Mouse (Mus musculus) embryonic facial prominence, embryonic 14.5 days (tissue): ENCODE results near the gene Bckdk. TPM values are rescaled to one million over a fixed set of nuclear protein-coding genes. Genes with fewer than 3 reads are reported as not detected.

Experiments
- ATAC-seq: fragments of 200-750 bp; cut with Nextera tagmentation; 2 replicates; pipeline ENCODE4 v1.8.0; 2017; ENCODE audit warnings: low read depth, moderate number of reproducible peaks, moderate TSS enrichment
- DNase-seq: peaks from one replicate; pipeline ENCODE4 v3.0.0-alpha.2; 2015; ENCODE audit warnings: low spot score
- H3K27ac ChIP-seq: fragments of 300-500 bp; sonication (generic); replicated peaks from 2 replicates; pipeline ENCODE4 v1.5.1; 2014; ENCODE audit warnings: low read depth, mild to moderate bottlenecking, low read length, moderate library complexity
- H3K27me3 ChIP-seq: fragments of 300-500 bp; sonication (generic); replicated peaks from 2 replicates; pipeline ENCODE4 v1.6.1; 2014; ENCODE audit warnings: low read length; ENCODE audit not compliant: control insufficient read depth, insufficient read depth
- H3K36me3 ChIP-seq: fragments of 300-500 bp; sonication (generic); 2 replicates; pipeline ENCODE4 v1.6.1; 2014; ENCODE audit warnings: low read length, mixed read lengths; ENCODE audit not compliant: control insufficient read depth, insufficient read depth
- H3K4me1 ChIP-seq: fragments of 300-500 bp; sonication (generic); 2 replicates; pipeline ENCODE4 v1.6.1; 2014; ENCODE audit warnings: antibody characterized with exemption, low read length; ENCODE audit not compliant: control insufficient read depth, insufficient read depth
- H3K4me2 ChIP-seq: fragments of 300-500 bp; sonication (generic); 2 replicates; pipeline ENCODE4 v1.6.1; 2014; ENCODE audit warnings: low read depth, mild to moderate bottlenecking, low read length, moderate library complexity, mixed read lengths
- H3K4me3 ChIP-seq: fragments of 300-500 bp; sonication (generic); 2 replicates; pipeline ENCODE4 v1.5.1; 2014; ENCODE audit warnings: low read depth, mild to moderate bottlenecking, low read length
- H3K9ac ChIP-seq: fragments of 300-500 bp; sonication (generic); 2 replicates; pipeline ENCODE4 v1.6.1; 2014; ENCODE audit warnings: low read depth, mild to moderate bottlenecking, low read length, moderate library complexity, mixed read lengths
- H3K9me3 ChIP-seq: fragments of 300-500 bp; sonication (generic); 2 replicates; pipeline ENCODE4 v1.6.1; 2016; ENCODE audit warnings: low read length; ENCODE audit not compliant: control insufficient read depth
- WGBS: fragments of 180-500 bp; shearing (Covaris S2); extraction: QIAGEN DNeasy Blood & Tissue Kit; methylation state at CpG from one replicate; pipeline ENCODE4 v1.1.7; 2014; 5-methylcytosine and 5-hydroxymethylcytosine counted together
- polyA plus RNA-seq: library from polyadenylated mRNA; unstranded; fragments of >200 nt; fragmentation: Nextera tagmentation; extraction: Ambion mirVana; gene quantifications from 2 replicates; pipeline ENCODE4 v1.2.1, GENCODE M21; 2014

Gene Bckdk
- polyA plus RNA-seq, 1 experiment from 2014 or later, result 121 TPM

GRCm38 (mm10) chr7:127876041-127876466 lies 27.8 kb upstream of the Bckdk start, which contains the start of gene Zfp646:
Zfp646 (plus strand) TSS chr7:127876221.
- WGBS, result 0% methylated on average over 21 of the region's 41 CpGs
- Histone ChIP-seq H3K36me3 (peaks cover 49% of the 10 kb centered on the region), H3K4me1 (peaks cover 15% of the 10 kb centered on the region), H3K9me3 (no peaks in the 10 kb centered on the region), H3K9ac (peak within 1 kb of the TSS; percentile 97), H3K27ac (peak within 1 kb of the TSS; percentile 99), H3K4me3 (peak within 1 kb of the TSS; percentile 98), H3K4me2 (peak within 1 kb of the TSS; percentile 90), H3K27me3 (no peaks in the 10 kb centered on the region)
- ATAC-seq, result peak; percentile 93
- peak; percentile 95 for DNase-seq

- H3K36me3 ChIP-seq, result peaks cover 51% of the 10 kb centered on the region
- peak; percentile 67 for ATAC-seq
- no peaks in the 10 kb centered on the region for H3K9me3 ChIP-seq
- H3K27ac ChIP-seq, result peak within 1 kb of the TSS; percentile 99
- WGBS, result under 1% methylated on average over 56 of the region's 60 CpGs
- H3K4me2 ChIP-seq, result peak within 1 kb of the TSS; percentile 90
- H3K27me3 ChIP-seq, result no peaks in the 10 kb centered on the region
- DNase-seq, result peak; percentile 98
- H3K4me1 ChIP-seq, result peaks cover 15% of the 10 kb centered on the region
- H3K9ac ChIP-seq, result peak within 1 kb of the TSS; percentile 97
- peak within 1 kb of the TSS; percentile 98 for H3K4me3 ChIP-seq
Observed at GRCm38 (mm10) chr7:127876467-127877348, 27.2 kb upstream of the Bckdk start, which contains the start of gene Zfp668. Zfp668 (minus strand) TSS chr7:127876828.

GRCm38 (mm10) chr7:127879301-127879700 lies 24.6 kb upstream of the Bckdk start:
- H3K4me1 ChIP-seq, result peaks cover 11% of the 10 kb centered on the region
- no peak overlapping the region for H3K4me3 ChIP-seq
- 95% methylated on average over 9 of the region's 9 CpGs for WGBS
- H3K9me3 ChIP-seq, result no peaks in the 10 kb centered on the region
- H3K27ac ChIP-seq, result no peak overlapping the region
- no peaks in the 10 kb centered on the region for H3K27me3 ChIP-seq
- H3K9ac ChIP-seq, result no peak overlapping the region
- DNase-seq (no peak), ATAC-seq (no peak)
- H3K36me3 ChIP-seq, result peaks cover 66% of the 10 kb centered on the region
- H3K4me2 ChIP-seq, result no peak overlapping the region

GRCm38 (mm10) chr7:127880431-127880830 lies 23.5 kb upstream of the Bckdk start:
- H3K9ac ChIP-seq, result no peak overlapping the region
- ATAC-seq (no peak), DNase-seq (no peak)
- H3K4me2 ChIP-seq, result no peak overlapping the region
- H3K9me3 ChIP-seq, result no peaks in the 10 kb centered on the region
- no peak overlapping the region for H3K27ac ChIP-seq
- WGBS, result 89% methylated on average over 12 of the region's 12 CpGs
- H3K36me3 ChIP-seq, result peaks cover 77% of the 10 kb centered on the region
- no peaks in the 10 kb centered on the region for H3K27me3 ChIP-seq
- H3K4me1 ChIP-seq, result peaks cover 7% of the 10 kb centered on the region
- no peak overlapping the region for H3K4me3 ChIP-seq

GRCm38 (mm10) chr7:127885951-127886350 lies 17.9 kb upstream of the Bckdk start:
- H3K4me2 ChIP-seq, result no peak overlapping the region
- H3K27ac ChIP-seq, result no peak overlapping the region
- H3K9me3 ChIP-seq, result no peaks in the 10 kb centered on the region
- no peak overlapping the region for H3K9ac ChIP-seq
- H3K4me3 ChIP-seq, result no peak overlapping the region
- peaks cover 91% of the 10 kb centered on the region for H3K36me3 ChIP-seq
- H3K4me1 ChIP-seq, result no peaks in the 10 kb centered on the region; the same call in 1 of the 2 replicates
- WGBS, result 60% methylated on average over 6 of the region's 6 CpGs
- ATAC-seq, result 0 out of 2 replicates have a peak, but pooled peaks have one; percentile 10
- no peaks in the 10 kb centered on the region for H3K27me3 ChIP-seq
- DNase-seq, result peak; percentile 48

GRCm38 (mm10) chr7:127886551-127886950 lies 17.3 kb upstream of the Bckdk start:
- Histone ChIP-seq H3K4me2 (no peak overlapping the region), H3K27ac (no peak overlapping the region), H3K9ac (0 out of 2 replicates have a peak overlapping the region, but pooled peaks have one; percentile 25), H3K9me3 (no peaks in the 10 kb centered on the region), H3K4me3 (no peak overlapping the region), H3K4me1 (no peaks in the 10 kb centered on the region; the same call in 1 of the 2 replicates), H3K27me3 (no peaks in the 10 kb centered on the region), H3K36me3 (peaks cover 85% of the 10 kb centered on the region)
- WGBS, result 84% methylated on average over 6 of the region's 6 CpGs
- ATAC-seq, result no peak
- no peak for DNase-seq

GRCm38 (mm10) chr7:127887191-127887590 lies 16.7 kb upstream of the Bckdk start:
- Histone ChIP-seq H3K27me3 (no peaks in the 10 kb centered on the region), H3K4me2 (no peak overlapping the region), H3K27ac (no peak overlapping the region), H3K4me3 (no peak overlapping the region), H3K9ac (no peak overlapping the region), H3K36me3 (peaks cover 81% of the 10 kb centered on the region), H3K4me1 (no peaks in the 10 kb centered on the region; the same call in 1 of the 2 replicates), H3K9me3 (no peaks in the 10 kb centered on the region)
- DNase-seq, result no peak
- WGBS, result 84% methylated on average over 5 of the region's 8 CpGs
- ATAC-seq, result no peak

GRCm38 (mm10) chr7:127887781-127888180 lies 16.1 kb upstream of the Bckdk start:
- ATAC-seq (no peak), DNase-seq (no peak)
- H3K9ac ChIP-seq, result no peak overlapping the region
- peaks cover 81% of the 10 kb centered on the region for H3K36me3 ChIP-seq
- no peaks in the 10 kb centered on the region; the same call in 1 of the 2 replicates for H3K4me1 ChIP-seq
- no peak overlapping the region for H3K27ac ChIP-seq
- H3K4me3 ChIP-seq, result no peak overlapping the region
- H3K9me3 ChIP-seq, result no peaks in the 10 kb centered on the region
- WGBS, result 77% methylated on average over 3 of the region's 3 CpGs
- H3K4me2 ChIP-seq, result no peak overlapping the region
- no peaks in the 10 kb centered on the region for H3K27me3 ChIP-seq
